Mouse (Mus musculus): ENCODE measurements at regions not wholly inside any gene's neighbourhood (a gene's known extent, or its start where the extent isn't known, plus 50 kb on each side); places are given as distances from the start of the nearest gene placed in this dataset.

DNA sequence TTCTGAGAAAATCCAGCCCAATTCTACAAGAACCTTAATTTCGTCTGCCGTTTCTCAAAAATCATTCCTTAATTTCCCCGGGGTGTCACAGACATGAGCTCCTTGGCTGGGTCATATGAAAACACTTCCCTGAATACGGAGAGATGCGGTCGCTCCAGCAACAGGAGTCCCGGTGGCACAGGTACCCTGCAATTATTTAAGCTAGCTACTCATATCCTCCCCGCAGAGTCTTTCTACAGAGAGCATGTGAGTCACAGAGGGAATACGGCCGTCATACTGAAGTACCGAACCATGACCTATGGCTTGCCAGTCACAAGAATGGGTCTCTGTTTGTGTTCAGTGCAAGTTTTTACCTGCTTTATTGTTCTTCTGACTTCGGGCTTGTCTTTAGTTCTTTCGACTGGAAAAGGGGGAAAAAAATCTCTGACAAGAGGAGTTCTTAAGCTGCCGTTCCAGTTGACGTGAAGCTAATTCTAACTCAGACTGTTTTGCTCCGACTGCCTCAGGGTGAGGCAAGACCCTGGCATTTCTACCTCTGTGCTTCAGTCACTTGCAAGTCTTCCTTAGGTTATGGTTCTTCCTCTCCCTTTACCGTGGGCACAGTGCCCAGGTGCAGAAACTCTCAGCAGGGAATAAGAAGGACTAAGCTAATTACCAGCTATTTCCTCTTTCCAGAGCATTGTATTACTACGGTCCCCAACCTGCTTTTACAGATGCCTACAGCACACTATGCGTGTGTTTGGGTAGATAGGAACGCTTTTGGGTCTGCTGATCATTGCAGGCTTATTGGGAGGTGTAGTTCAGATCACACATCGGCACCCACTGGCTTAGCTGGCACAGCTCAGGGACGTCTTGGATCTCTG is 148.5 kb downstream of the Phlda1 start:
- Histone ChIP-seq H3K9ac (replicated peaks; ENCODE audit: low read depth) (no peak overlapping the region), H3K9me3 (ENCODE audit: low read length) (no peaks in the 10 kb centered on the region), H3K4me3 (ENCODE audit: low read depth, low read length) (no peak overlapping the region), H3K4me2 (replicated peaks; ENCODE audit: low read depth, low read length) (no peak overlapping the region), H3K27ac (ENCODE audit: low read length) (no peak overlapping the region), H3K36me3 (ENCODE audit: insufficient read depth, low read length) (no peaks in the 10 kb centered on the region), H3K4me1 (ENCODE audit: insufficient read depth, low read depth, low read length) (peaks cover 7% of the 10 kb centered on the region; the same call in 1 of the 2 replicates), H3K27me3 (replicated peaks; ENCODE audit: insufficient read depth, low read length) (no peaks in the 10 kb centered on the region)
- ATAC-seq (no peak), DNase-seq (ENCODE audit: low spot score) (no peak)
- 68% methylated on average over 22 of the region's 22 CpGs for WGBS
- TF ChIP-seq EP300 (IDR thresholded peaks at IDR 0.05) (no peak), CTCF (IDR thresholded peaks at IDR 0.05) (no peak)

DNA sequence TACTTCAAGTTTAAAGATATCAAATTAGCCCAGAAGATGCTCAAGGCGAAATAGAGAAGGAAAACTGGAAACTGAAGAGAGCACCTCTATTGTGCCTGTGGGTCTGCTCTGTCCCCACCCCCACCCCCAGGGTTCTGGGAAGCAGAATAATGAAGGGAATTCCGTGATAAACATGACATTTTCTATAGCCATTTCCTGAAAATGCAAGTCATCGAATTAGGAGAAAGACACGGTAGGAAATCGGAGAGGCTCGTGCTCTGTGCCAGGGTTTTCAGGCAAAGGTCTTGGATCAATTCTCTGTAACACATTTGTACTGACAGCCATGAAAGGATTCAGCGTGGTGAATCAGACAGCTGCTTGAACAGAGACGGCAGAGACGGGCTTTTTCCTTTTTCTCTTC is 152.7 kb downstream of the Phlda1 start:
- DNase-seq (ENCODE audit: low spot score): no peak
- Histone ChIP-seq H3K27me3 (replicated peaks; ENCODE audit: insufficient read depth, low read length) (no peaks in the 10 kb centered on the region), H3K9ac (replicated peaks; ENCODE audit: low read depth) (no peak overlapping the region), H3K4me3 (ENCODE audit: low read depth, low read length) (no peak overlapping the region), H3K4me2 (replicated peaks; ENCODE audit: low read depth, low read length) (no peak overlapping the region), H3K36me3 (ENCODE audit: insufficient read depth, low read length) (no peaks in the 10 kb centered on the region), H3K9me3 (ENCODE audit: low read length) (no peaks in the 10 kb centered on the region), H3K4me1 (ENCODE audit: insufficient read depth, low read depth, low read length) (peaks cover 7% of the 10 kb centered on the region; the same call in 1 of the 2 replicates), H3K27ac (ENCODE audit: low read length) (no peak overlapping the region)
- WGBS: 38% methylated on average over 9 of the region's 9 CpGs
- ATAC-seq: no peak
- TF ChIP-seq EP300 (IDR thresholded peaks at IDR 0.05): no peak
- no peak for TF ChIP-seq CTCF (IDR thresholded peaks at IDR 0.05)

GRCm38 (mm10) chr10:111662665-111663064 is 156.6 kb downstream of the Phlda1 start:
- Histone ChIP-seq H3K27ac (ENCODE audit: low read length) (no peak overlapping the region), H3K27me3 (replicated peaks; ENCODE audit: insufficient read depth, low read length) (no peaks in the 10 kb centered on the region), H3K9me3 (ENCODE audit: low read length) (no peaks in the 10 kb centered on the region), H3K9ac (replicated peaks; ENCODE audit: low read depth) (no peak overlapping the region), H3K4me3 (ENCODE audit: low read depth, low read length) (no peak overlapping the region), H3K36me3 (ENCODE audit: insufficient read depth, low read length) (no peaks in the 10 kb centered on the region), H3K4me1 (ENCODE audit: insufficient read depth, low read depth, low read length) (peaks cover 5% of the 10 kb centered on the region; the same call in 1 of the 2 replicates), H3K4me2 (replicated peaks; ENCODE audit: low read depth, low read length) (no peak overlapping the region)
- no peak for TF ChIP-seq CTCF (IDR thresholded peaks at IDR 0.05)
- no peak for TF ChIP-seq EP300 (IDR thresholded peaks at IDR 0.05)
- ATAC-seq: no peak
- no peak for DNase-seq (ENCODE audit: low spot score)
- 73% methylated on average over 1 of the region's 1 CpGs for WGBS

DNA sequence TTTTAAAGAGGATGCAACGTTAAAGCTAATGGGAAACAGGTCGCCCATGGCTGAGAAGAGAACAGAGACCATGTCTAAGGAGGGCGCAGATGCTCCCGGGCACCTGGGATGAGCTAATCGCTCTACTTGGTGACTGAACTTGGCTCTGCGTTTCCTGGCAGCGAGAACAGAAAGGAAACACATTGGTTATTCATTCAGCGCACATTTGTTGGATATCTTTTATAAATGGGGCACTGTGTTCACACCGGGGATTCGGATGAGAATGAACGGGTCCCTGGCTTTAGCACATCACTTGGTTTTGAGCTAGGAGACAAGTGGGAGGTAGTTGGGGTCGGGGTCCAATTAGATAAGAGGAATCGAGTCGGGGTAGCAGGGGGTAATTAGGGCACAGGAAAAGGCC is 159.7 kb downstream of the Phlda1 start:
- H3K27me3 ChIP-seq (replicated peaks; ENCODE audit: insufficient read depth, low read length): no peaks in the 10 kb centered on the region
- no peaks in the 10 kb centered on the region for H3K4me1 ChIP-seq (ENCODE audit: insufficient read depth, low read depth, low read length)

DNA sequence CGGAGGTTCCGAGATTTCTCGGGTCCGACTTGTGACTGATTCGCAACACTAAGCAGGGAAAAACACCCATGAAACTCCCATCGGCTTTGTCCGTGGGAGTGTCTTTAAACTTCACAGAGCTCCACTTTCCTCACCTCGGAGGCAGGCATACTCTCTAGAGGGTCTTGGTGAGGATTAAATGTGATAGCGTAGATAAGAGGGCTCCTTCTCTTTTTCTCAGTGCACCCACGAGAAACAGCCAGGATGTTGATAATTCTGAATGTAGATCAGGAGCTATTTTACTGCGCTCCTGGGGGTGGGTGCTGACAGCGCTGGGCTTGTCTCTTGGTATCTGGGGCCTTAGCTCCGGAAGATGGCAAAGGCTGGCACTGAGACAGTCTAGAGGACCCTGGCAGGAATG is 160.9 kb downstream of the Phlda1 start:
- no peak overlapping the region for H3K27ac ChIP-seq (ENCODE audit: low read length)
- H3K9me3 ChIP-seq (ENCODE audit: low read length): no peaks in the 10 kb centered on the region
- H3K4me1 ChIP-seq (ENCODE audit: insufficient read depth, low read depth, low read length): peaks cover 3% of the 10 kb centered on the region; the same call in 1 of the 2 replicates
- H3K4me3 ChIP-seq (ENCODE audit: low read depth, low read length): no peak overlapping the region
- DNase-seq (ENCODE audit: low spot score) (no peak), ATAC-seq (no peak)
- no peaks in the 10 kb centered on the region for H3K27me3 ChIP-seq (replicated peaks; ENCODE audit: insufficient read depth, low read length)
- 75% methylated on average over 13 of the region's 13 CpGs for WGBS
- no peak overlapping the region for H3K9ac ChIP-seq (replicated peaks; ENCODE audit: low read depth)
- H3K36me3 ChIP-seq (ENCODE audit: insufficient read depth, low read length): no peaks in the 10 kb centered on the region
- TF ChIP-seq EP300 (IDR thresholded peaks at IDR 0.05) (no peak), CTCF (IDR thresholded peaks at IDR 0.05) (no peak)
- no peak overlapping the region for H3K4me2 ChIP-seq (replicated peaks; ENCODE audit: low read depth, low read length)

More for the DNA sequence above, 159.7 kb downstream of the Phlda1 start:
- DNase-seq (ENCODE audit: low spot score) (no peak), ATAC-seq (no peak)
- Histone ChIP-seq H3K36me3 (ENCODE audit: insufficient read depth, low read length) (no peaks in the 10 kb centered on the region), H3K9ac (replicated peaks; ENCODE audit: low read depth) (no peak overlapping the region), H3K4me3 (ENCODE audit: low read depth, low read length) (no peak overlapping the region), H3K9me3 (ENCODE audit: low read length) (no peaks in the 10 kb centered on the region), H3K27ac (ENCODE audit: low read length) (no peak overlapping the region), H3K4me2 (replicated peaks; ENCODE audit: low read depth, low read length) (no peak overlapping the region)
- TF ChIP-seq EP300 (IDR thresholded peaks at IDR 0.05): no peak
- no peak for TF ChIP-seq CTCF (IDR thresholded peaks at IDR 0.05)
- 78% methylated on average over 14 of the region's 14 CpGs for WGBS

DNA sequence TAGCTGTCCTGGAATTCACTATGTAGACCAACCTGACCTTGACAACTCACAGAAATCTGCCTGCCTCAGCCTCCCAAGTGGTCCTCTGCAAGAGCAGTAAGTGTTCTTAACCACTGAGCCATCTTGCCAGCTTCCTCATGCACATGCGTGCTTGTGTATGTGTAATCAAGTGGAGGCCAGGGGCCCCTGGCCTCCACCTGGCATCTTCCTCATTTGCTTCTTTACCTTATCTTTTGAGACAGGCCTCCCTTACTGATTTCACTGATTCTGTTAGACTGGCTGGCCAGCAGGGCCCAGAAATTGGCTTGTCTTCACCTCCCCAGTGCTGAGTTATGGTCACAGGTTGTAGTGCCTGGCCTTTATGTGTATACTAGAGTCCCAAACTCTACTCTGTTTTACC is 162.6 kb downstream of the Phlda1 start:
- Histone ChIP-seq H3K9ac (replicated peaks; ENCODE audit: low read depth) (no peak overlapping the region), H3K27me3 (replicated peaks; ENCODE audit: insufficient read depth, low read length) (no peaks in the 10 kb centered on the region), H3K4me3 (ENCODE audit: low read depth, low read length) (no peak overlapping the region), H3K36me3 (ENCODE audit: insufficient read depth, low read length) (no peaks in the 10 kb centered on the region), H3K9me3 (ENCODE audit: low read length) (no peaks in the 10 kb centered on the region), H3K27ac (ENCODE audit: low read length) (no peak overlapping the region), H3K4me2 (replicated peaks; ENCODE audit: low read depth, low read length) (no peak overlapping the region), H3K4me1 (ENCODE audit: insufficient read depth, low read depth, low read length) (peaks cover 17% of the 10 kb centered on the region)
- TF ChIP-seq EP300 (IDR thresholded peaks at IDR 0.05) (no peak), CTCF (IDR thresholded peaks at IDR 0.05) (no peak)
- 85% methylated on average over 1 of the region's 1 CpGs for WGBS
- ATAC-seq (no peak), DNase-seq (ENCODE audit: low spot score) (no peak)

Data from lung, postnatal 0 days (tissue).